Mouse (Mus musculus): ENCODE measurements around the gene Dram1. TPM values are rescaled to one million over a fixed set of nuclear protein-coding genes. Genes with fewer than 3 reads are reported as not detected.
A peak's percentile ranks its signal among the peaks of the same experiment; 100 is the strongest.
"Not testable (repeated sequence)": the region's sequence is repeated elsewhere in the genome, so short reads cannot be mapped to it uniquely, and the experiment has no call there.

Gene Dram1
- total RNA-seq, 2 experiments from 2014 or later: 0.87 to 1.9 TPM

- DNase-seq (ENCODE audit: low spot score in 2 of 2): no peak
Measured at GRCm38 (mm10) chr10:88386251-88386650, 7.4 kb upstream of the Dram1 start.

- no peak for DNase-seq (ENCODE audit: low spot score in 2 of 2)
Measured at GRCm38 (mm10) chr10:88385758-88386157, 6.9 kb upstream of the Dram1 start.

GRCm38 (mm10) chr10:88385290-88385689 lies 6.4 kb upstream of the Dram1 start:
- DNase-seq (ENCODE audit: low spot score in 2 of 2): no peak

- no peak for DNase-seq (ENCODE audit: low spot score in 2 of 2)
Measured at GRCm38 (mm10) chr10:88384081-88384480, 5.2 kb upstream of the Dram1 start.

GRCm38 (mm10) chr10:88383479-88383878 lies 4.6 kb upstream of the Dram1 start:
- no peak for DNase-seq (ENCODE audit: low spot score in 2 of 2)

GRCm38 (mm10) chr10:88382009-88382408 lies 3.1 kb upstream of the Dram1 start:
- DNase-seq (ENCODE audit: low spot score in 2 of 2): no peak

- DNase-seq (ENCODE audit: low spot score in 2 of 2): no peak
Measured at GRCm38 (mm10) chr10:88381286-88381685, 2.4 kb upstream of the Dram1 start.

GRCm38 (mm10) chr10:88380430-88381060 lies 1.7 kb upstream of the Dram1 start:
- no peak for DNase-seq (ENCODE audit: low spot score in 2 of 2)

- no peak for DNase-seq (ENCODE audit: low spot score in 2 of 2)
Measured at GRCm38 (mm10) chr10:88380002-88380401, 1.1 kb upstream of the Dram1 start.

- DNase-seq (ENCODE audit: low spot score in 2 of 2): no peak
Measured at GRCm38 (mm10) chr10:88377666-88378065, 1.2 kb downstream of the Dram1 start.

- DNase-seq (ENCODE audit: low spot score in 2 of 2): peak; percentile 93 to 99
Measured at GRCm38 (mm10) chr10:88376770-88377169, 2.1 kb downstream of the Dram1 start.

- no peak for DNase-seq (ENCODE audit: low spot score in 2 of 2)
Measured at GRCm38 (mm10) chr10:88374984-88375383, 3.9 kb downstream of the Dram1 start.

GRCm38 (mm10) chr10:88372945-88373344 lies 5.9 kb downstream of the Dram1 start:
- not testable (repeated sequence) for DNase-seq (ENCODE audit: low spot score in 2 of 2)

GRCm38 (mm10) chr10:88372436-88372835 lies 6.4 kb downstream of the Dram1 start:
- DNase-seq (ENCODE audit: low spot score in 2 of 2): no peak

GRCm38 (mm10) chr10:88371793-88372192 lies 7.1 kb downstream of the Dram1 start:
- no peak for DNase-seq (ENCODE audit: low spot score in 2 of 2)

- no peak for DNase-seq (ENCODE audit: low spot score in 2 of 2)
Measured at GRCm38 (mm10) chr10:88369233-88369632, 9.6 kb downstream of the Dram1 start.

- DNase-seq (ENCODE audit: low spot score in 2 of 2): no peak
Measured at GRCm38 (mm10) chr10:88364221-88364620, 14.7 kb downstream of the Dram1 start.

GRCm38 (mm10) chr10:88362218-88362617 lies 16.7 kb downstream of the Dram1 start:
- DNase-seq (ENCODE audit: low spot score in 2 of 2): no peak

GRCm38 (mm10) chr10:88356983-88357559 lies 21.8 kb downstream of the Dram1 start:
- peak; percentile 23 to 69 for DNase-seq (ENCODE audit: low spot score in 2 of 2)

- no peak for DNase-seq (ENCODE audit: low spot score in 2 of 2)
Measured at GRCm38 (mm10) chr10:88356114-88356982, 22.5 kb downstream of the Dram1 start.

- DNase-seq (ENCODE audit: low spot score in 2 of 2): no peak
Measured at GRCm38 (mm10) chr10:88354599-88354998, 24.3 kb downstream of the Dram1 start.

- DNase-seq (ENCODE audit: low spot score in 2 of 2): no peak
Measured at GRCm38 (mm10) chr10:88352549-88352948, 26.3 kb downstream of the Dram1 start.
